ENCODE assay signal across 27 mouse cellular contexts in the genomic region with DNA sequence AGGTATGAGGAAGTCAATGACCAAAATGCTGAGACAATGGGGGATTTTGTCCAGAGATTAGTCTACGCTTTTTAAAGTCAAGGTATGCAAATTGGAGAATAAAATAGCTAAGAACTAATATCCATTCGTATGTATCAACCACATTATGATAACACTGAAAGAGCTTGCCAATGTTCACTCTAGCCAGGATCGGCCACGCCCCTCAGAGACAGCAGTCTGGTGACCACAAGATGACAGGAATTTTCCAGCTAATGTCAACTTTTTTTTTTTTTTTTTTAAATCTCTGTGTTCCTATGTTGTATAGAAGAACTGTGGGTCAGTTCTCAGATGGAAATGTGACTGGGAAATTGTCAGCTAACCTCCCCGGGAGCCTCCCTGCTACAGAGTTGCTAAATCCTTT. TPM values are rescaled to one million over a fixed set of nuclear protein-coding genes. Genes with fewer than 3 reads are reported as not detected.
DNase-seq lines count a peak whose midpoint lies in the region; ATAC-seq and TF ChIP-seq lines count a peak whose summit lies in the region.
"Had no signal": no experiment of that assay in that cellular context is flagged by ENCODE, and none has a peak within 500 bp of the region (broad histone marks: within the 10 kb centered on the region; RNA-seq: fewer than 3 reads in every experiment).

No protein-coding gene starts in this region.

- TF ChIP-seq CTCF in intestine, postnatal 0 days (IDR thresholded peaks at IDR 0.05; ENCODE audit: low read depth), result no peak

- ATAC-seq in intestine, postnatal 0 days, result no peak
- no peak for ATAC-seq in intestine, embryonic 15.5 days
- ATAC-seq in liver, embryonic 15.5 days (ENCODE audit: insufficient read depth), result no peak
- ATAC-seq in frontal cortex, adult (ENCODE audit: low TSS enrichment), result no peak
- ATAC-seq: forebrain, embryonic 15.5 days; lung, postnatal 0 days; midbrain, embryonic 13.5 days; Patski had no signal

- no peak overlapping the region for H3K4me2 ChIP-seq in intestine, postnatal 0 days (replicated peaks; ENCODE audit: low read depth)
- no peak overlapping the region for H3K4me2 ChIP-seq in intestine, embryonic 15.5 days (replicated peaks)
- no peak overlapping the region for H3K4me2 ChIP-seq in liver, embryonic 15.5 days
- H3K4me2 ChIP-seq: forebrain, embryonic 15.5 days; heart, embryonic 13.5 days; hindbrain, embryonic 12.5 days; midbrain, embryonic 13.5 days had no signal

- DNase-seq in A20 (ENCODE audit: low read depth, low spot score) (peak; percentile 64), NIH3T3 (ENCODE audit: low read depth) (peak; percentile 54)
- no peak for DNase-seq in gastrocnemius, postnatal 14 days
- no peak for DNase-seq in heart, postnatal 14 days
- DNase-seq: adrenal gland, postnatal 10 days; cerebellum, adult 18-20 months; cerebellum, postnatal 14 days; embryo, embryonic 11 days; gastrocnemius, postnatal 36 days; heart, adult 2 months; kidney, adult 2 months; kidney, postnatal 10 days; right cerebral cortex, postnatal 14 days had no signal

- no peak overlapping the region for H3K9ac ChIP-seq in intestine, postnatal 0 days (ENCODE audit: low read depth, low read length)
- H3K9ac ChIP-seq in intestine, embryonic 15.5 days, result no peak overlapping the region
- no peak overlapping the region for H3K9ac ChIP-seq in liver, embryonic 15.5 days
- H3K9ac ChIP-seq: forebrain, embryonic 15.5 days; heart, embryonic 13.5 days; hindbrain, embryonic 12.5 days; midbrain, embryonic 13.5 days had no signal

- H3K27ac ChIP-seq in intestine, postnatal 0 days (ENCODE audit: low read depth, low read length), result 0 out of 2 replicates have a peak overlapping the region, but pooled peaks have one; percentile 15
- no peak overlapping the region for H3K27ac ChIP-seq in intestine, embryonic 15.5 days
- 0 out of 2 replicates have a peak overlapping the region, but pooled peaks have one; percentile 3 for H3K27ac ChIP-seq in liver, embryonic 15.5 days (replicated peaks)
- H3K27ac ChIP-seq: forebrain, embryonic 15.5 days; heart, adult 2 months; heart, embryonic 13.5 days; hindbrain, embryonic 12.5 days; layer of hippocampus, adult 2 months; midbrain, embryonic 13.5 days; stomach, postnatal 0 days had no signal

- 69% methylated on average over 5 of the region's 5 CpGs for WGBS in intestine, postnatal 0 days
- whole genome bisulfite sequencing in intestine, embryonic 15.5 days, result 83% methylated on average over 5 of the region's 5 CpGs
- WGBS in liver, embryonic 15.5 days (ENCODE audit: insufficient replicate concordance), result 52% methylated on average over 5 of the region's 5 CpGs

- H3K27me3 ChIP-seq in intestine, postnatal 0 days (replicated peaks; ENCODE audit: control insufficient read depth, insufficient read depth, low read length), result no peaks in the 10 kb centered on the region
- no peaks in the 10 kb centered on the region for H3K27me3 ChIP-seq in intestine, embryonic 15.5 days (replicated peaks)
- no peaks in the 10 kb centered on the region; the same call in 1 of the 2 replicates for H3K27me3 ChIP-seq in liver, embryonic 15.5 days
- H3K27me3 ChIP-seq: forebrain, embryonic 15.5 days; heart, embryonic 13.5 days; hindbrain, embryonic 12.5 days; midbrain, embryonic 13.5 days; Patski had no signal

- H3K36me3 ChIP-seq in intestine, postnatal 0 days (ENCODE audit: control insufficient read depth, insufficient read depth), result no peaks in the 10 kb centered on the region
- no peaks in the 10 kb centered on the region for H3K36me3 ChIP-seq in intestine, embryonic 15.5 days
- no peaks in the 10 kb centered on the region for H3K36me3 ChIP-seq in liver, embryonic 15.5 days (replicated peaks)
- H3K36me3 ChIP-seq: forebrain, embryonic 15.5 days; heart, embryonic 13.5 days; hindbrain, embryonic 12.5 days; midbrain, embryonic 13.5 days had no signal

- intact Hi-C loops in gastrocnemius, postnatal 14 days (cut with DNase I; ENCODE audit: low total_unique reads), result no loop called here
- intact Hi-C loops in heart, postnatal 14 days (cut with DNase I), result no loop called here

- no peak overlapping the region for H3K4me3 ChIP-seq in intestine, postnatal 0 days (ENCODE audit: low read depth, low read length)
- H3K4me3 ChIP-seq in intestine, embryonic 15.5 days (replicated peaks), result no peak overlapping the region
- H3K4me3 ChIP-seq in liver, embryonic 15.5 days (replicated peaks), result no peak overlapping the region
- H3K4me3 ChIP-seq: forebrain, embryonic 15.5 days; heart, adult 2 months; heart, embryonic 13.5 days; hindbrain, embryonic 12.5 days; layer of hippocampus, adult 2 months; midbrain, embryonic 13.5 days had no signal

- H3K4me1 ChIP-seq in intestine, postnatal 0 days (replicated peaks; ENCODE audit: control insufficient read depth, insufficient read depth, low read length), result 0 out of 2 replicates have a peak, but pooled peaks cover 2% of the 10 kb centered on the region
- H3K4me1 ChIP-seq in intestine, embryonic 15.5 days (replicated peaks), result no peaks in the 10 kb centered on the region; the same call in 1 of the 2 replicates
- H3K4me1 ChIP-seq in liver, embryonic 15.5 days (replicated peaks), result peaks cover 55% of the 10 kb centered on the region

- no peaks in the 10 kb centered on the region for H3K9me3 ChIP-seq in intestine, postnatal 0 days (ENCODE audit: control insufficient read depth)
- H3K9me3 ChIP-seq in intestine, embryonic 15.5 days, result no peaks in the 10 kb centered on the region
- H3K9me3 ChIP-seq in liver, embryonic 15.5 days (replicated peaks), result no peaks in the 10 kb centered on the region
- H3K9me3 ChIP-seq: forebrain, embryonic 15.5 days; heart, embryonic 13.5 days; hindbrain, embryonic 12.5 days; midbrain, embryonic 13.5 days had no signal

RNA-seq across cellular contexts. Expression of gene Enpp3, which starts 12.2 kb away (rescaled TPM):
- polyA plus RNA-seq in intestine, postnatal 0 days (2015; fragmentation: Nextera tagmentation; extraction: Ambion mirVana), result 151 and 152 TPM in 2 replicates
- polyA plus RNA-seq in intestine, embryonic 15.5 days (2015; fragmentation: Nextera tagmentation; extraction: Ambion mirVana), result 13.1 and 14.7 TPM in 2 replicates
- polyA plus RNA-seq in liver, embryonic 15.5 days (2015; fragmentation: Nextera tagmentation; extraction: Ambion mirVana), result 5.7 and 6.1 TPM in 2 replicates
- total RNA-seq in gastrocnemius, postnatal 14 days (2021), result 1 to 10 TPM; 5.5 to 7.5 TPM
- 1 to 10 TPM; 5.6 to 9.0 TPM for total RNA-seq in heart, postnatal 14 days (2021)
- total RNA-seq: megakaryocyte, adult 5-6 weeks; monocyte, adult 5-6 weeks had no signal

RNA-seq across cellular contexts. Expression of gene Med23, which starts 39.3 kb away (rescaled TPM):
- polyA plus RNA-seq in intestine, postnatal 0 days (2015; fragmentation: Nextera tagmentation; extraction: Ambion mirVana), result 5.7 and 5.8 TPM in 2 replicates
- polyA plus RNA-seq in intestine, embryonic 15.5 days (2015; fragmentation: Nextera tagmentation; extraction: Ambion mirVana), result 16.1 and 16.3 TPM in 2 replicates
- polyA plus RNA-seq in liver, embryonic 15.5 days (2015; fragmentation: Nextera tagmentation; extraction: Ambion mirVana), result 5.9 and 6.2 TPM in 2 replicates
- 1 to 10 TPM; 7.4 to 8.4 TPM for total RNA-seq in gastrocnemius, postnatal 14 days (2021)
- total RNA-seq in heart, postnatal 14 days (2021), result 10 to 100 TPM; 16.2 to 16.6 TPM

Comparison
In these comparisons a context has a peak if more than half of its experiments do, and no peak if none do; other contexts are left out.
1. DNase-seq: peak in A20 (single experiment) and NIH3T3 (single experiment); none in gastrocnemius, postnatal 14 days (single experiment) and heart, postnatal 14 days (0 of 2).